Mouse (Mus musculus) gastrocnemius, adult 18-20 months (tissue): ENCODE measurements around the gene Gabrr2. TPM values are rescaled to one million over a fixed set of nuclear protein-coding genes. Genes with fewer than 3 reads are reported as not detected.
"Not testable (repeated sequence)": the region's sequence is repeated elsewhere in the genome, so short reads cannot be mapped to it uniquely, and the experiment has no call there.

Experiments used
- DNase-seq: peaks from one replicate; pipeline ENCODE4 v3.0.0; 2021; ENCODE audit warnings: low spot score
- total RNA-seq, 2 experiments: library from RNA; stranded (reverse); gene quantifications; 2 replicates each; pipeline ENCODE4 v1.2.3; 2021

Gene Gabrr2
- total RNA-seq, 2 experiments from 2014 or later, result 1.8 to 1.9 TPM

GRCm38 (mm10) chr4:33068894-33069293 lies 6.1 kb downstream of the Gabrr2 start:
- DNase-seq, result no peak

GRCm38 (mm10) chr4:33070326-33070725 lies 7.5 kb downstream of the Gabrr2 start:
- no peak for DNase-seq

GRCm38 (mm10) chr4:33071337-33071736 lies 8.5 kb downstream of the Gabrr2 start:
- no peak for DNase-seq

- no peak for DNase-seq
Measured at GRCm38 (mm10) chr4:33072526-33073161, 9.8 kb downstream of the Gabrr2 start.

- no peak for DNase-seq
Measured at GRCm38 (mm10) chr4:33074406-33074805, 11.6 kb downstream of the Gabrr2 start.

GRCm38 (mm10) chr4:33074851-33075250 lies 12.1 kb downstream of the Gabrr2 start:
- DNase-seq, result no peak

GRCm38 (mm10) chr4:33075776-33076524 lies 13.2 kb downstream of the Gabrr2 start:
- DNase-seq, result no peak

GRCm38 (mm10) chr4:33077161-33077560 lies 14.4 kb downstream of the Gabrr2 start:
- DNase-seq, result no peak

GRCm38 (mm10) chr4:33077724-33078123 lies 14.9 kb downstream of the Gabrr2 start:
- no peak for DNase-seq

GRCm38 (mm10) chr4:33078492-33078891 lies 15.7 kb downstream of the Gabrr2 start:
- DNase-seq, result no peak

- DNase-seq, result no peak
Measured at GRCm38 (mm10) chr4:33099118-33099694, 36.4 kb downstream of the Gabrr2 start.

GRCm38 (mm10) chr4:33109720-33110458 lies 47.1 kb downstream of the Gabrr2 start:
- no peak for DNase-seq

GRCm38 (mm10) chr4:33110845-33111244 lies 48.0 kb downstream of the Gabrr2 start:
- no peak for DNase-seq

GRCm38 (mm10) chr4:33111358-33111757 lies 48.6 kb downstream of the Gabrr2 start:
- DNase-seq, result no peak

GRCm38 (mm10) chr4:33112866-33113265 lies 50.1 kb downstream of the Gabrr2 start:
- DNase-seq, result not testable (repeated sequence)

GRCm38 (mm10) chr4:33119118-33119517 lies 56.3 kb downstream of the Gabrr2 start:
- peak; percentile 84 for DNase-seq

- peak; percentile 45 for DNase-seq
Measured at GRCm38 (mm10) chr4:33124493-33124892, 61.7 kb downstream of the Gabrr2 start.

GRCm38 (mm10) chr4:33125409-33126084 lies 62.7 kb downstream of the Gabrr2 start:
- peak; percentile 41 for DNase-seq

GRCm38 (mm10) chr4:33132221-33132620 lies 69.4 kb downstream of the Gabrr2 start, which contains the start of gene Gabrr1:
Gene Gabrr1, plus strand, starts transcription at chr4:33132521.
- DNase-seq, result no peak
